Mouse (Mus musculus) limb, embryonic 12.5 days (tissue): ENCODE results near the gene B3galnt2. TPM values are rescaled to one million over a fixed set of nuclear protein-coding genes. Genes with fewer than 3 reads are reported as not detected.

Source experiments
- ATAC-seq: fragments of 200-750 bp; cut with Nextera tagmentation; 2 replicates; pipeline ENCODE4 v1.8.0; 2017; ENCODE audit warnings: low read depth, moderate TSS enrichment; ENCODE audit not compliant: insufficient number of reproducible peaks, insufficient read depth, low FRiP score, low TSS enrichment
- H3K27ac ChIP-seq: fragments of 300-500 bp; sonication (generic); 2 replicates; pipeline ENCODE4 v1.5.1; 2016; ENCODE audit warnings: mild to moderate bottlenecking, moderate library complexity
- H3K27me3 ChIP-seq: fragments of 300-500 bp; sonication (generic); 2 replicates; pipeline ENCODE4 v1.6.1; 2016; ENCODE audit warnings: mild to moderate bottlenecking, moderate library complexity
- H3K36me3 ChIP-seq: fragments of 300-500 bp; sonication (generic); 2 replicates; pipeline ENCODE4 v1.6.1; 2016; ENCODE audit warnings: mild to moderate bottlenecking, moderate library complexity
- H3K4me1 ChIP-seq: fragments of 300-500 bp; sonication (generic); replicated peaks from 2 replicates; pipeline ENCODE4 v1.6.1; 2016
- H3K4me2 ChIP-seq: fragments of 300-500 bp; sonication (generic); 2 replicates; pipeline ENCODE4 v1.6.1; 2016; ENCODE audit warnings: mild to moderate bottlenecking, moderate library complexity
- H3K4me3 ChIP-seq: fragments of 300-500 bp; sonication (generic); replicated peaks from 2 replicates; pipeline ENCODE4 v1.5.1; 2016; ENCODE audit warnings: mild to moderate bottlenecking
- H3K9ac ChIP-seq: fragments of 300-500 bp; sonication (generic); replicated peaks from 2 replicates; pipeline ENCODE4 v1.6.1; 2016; ENCODE audit warnings: mild to moderate bottlenecking, moderate library complexity
- H3K9me3 ChIP-seq: fragments of 300-500 bp; sonication (generic); 2 replicates; pipeline ENCODE4 v1.6.1; 2016; ENCODE audit warnings: mild to moderate bottlenecking, moderate library complexity
- WGBS: fragments of 180-500 bp; shearing (Covaris S2); methylation state at CpG from one replicate; pipeline ENCODE4 v1.1.7; 2016; 5-methylcytosine and 5-hydroxymethylcytosine counted together
- polyA plus RNA-seq: library from polyadenylated mRNA; unstranded; fragments of >200 nt; fragmentation: Nextera tagmentation; extraction: Ambion mirVana; gene quantifications from 2 replicates; pipeline ENCODE4 v1.2.1, GENCODE M21; 2016

The B3galnt2 gene
- 53.4 and 55.0 TPM in 2 replicates for polyA plus RNA-seq

- Histone ChIP-seq H3K4me3 (peak within 1 kb of the TSS; percentile 82), H3K9me3 (no peaks in the 10 kb centered on the region), H3K27me3 (no peaks in the 10 kb centered on the region), H3K36me3 (peaks cover 6% of the 10 kb centered on the region; the same call in 1 of the 2 replicates), H3K9ac (peak within 1 kb of the TSS; percentile 79), H3K27ac (peak within 1 kb of the TSS; percentile 92), H3K4me1 (peaks cover 5% of the 10 kb centered on the region), H3K4me2 (peak within 1 kb of the TSS; percentile 67)
- WGBS = under 1% methylated on average over 67 of the region's 78 CpGs
- ATAC-seq = peak; percentile 99
These were observed at the start of gene B3galnt2 for GRCm38 (mm10) chr13:13953874-13954832. Gene B3galnt2, plus strand, starts transcription at chr13:13954469.

GRCm38 (mm10) chr13:13911341-13911740, 42.9 kb upstream of the B3galnt2 start:
- Histone ChIP-seq H3K4me2 (no peak overlapping the region), H3K4me1 (no peaks in the 10 kb centered on the region)
- 36% methylated on average over 2 of the region's 2 CpGs for WGBS

GRCm38 (mm10) chr13:13919396-13919795, 34.9 kb upstream of the B3galnt2 start:
- no peaks in the 10 kb centered on the region for H3K4me1 ChIP-seq
- no peak overlapping the region for H3K9ac ChIP-seq
- H3K4me2 ChIP-seq = no peak overlapping the region
- no peaks in the 10 kb centered on the region for H3K9me3 ChIP-seq
- H3K36me3 ChIP-seq = no peaks in the 10 kb centered on the region
- no peak for ATAC-seq
- no peak overlapping the region for H3K4me3 ChIP-seq
- H3K27me3 ChIP-seq = no peaks in the 10 kb centered on the region
- H3K27ac ChIP-seq = no peak overlapping the region
- 89% methylated on average over 3 of the region's 3 CpGs for WGBS

More at GRCm38 (mm10) chr13:13911341-13911740, 42.9 kb upstream of the B3galnt2 start:
- Histone ChIP-seq H3K4me3 (no peak overlapping the region), H3K27me3 (no peaks in the 10 kb centered on the region), H3K36me3 (no peaks in the 10 kb centered on the region), H3K27ac (no peak overlapping the region), H3K9me3 (no peaks in the 10 kb centered on the region), H3K9ac (no peak overlapping the region)
- ATAC-seq = no peak

- Histone ChIP-seq H3K36me3 (no peaks in the 10 kb centered on the region), H3K4me3 (no peak overlapping the region), H3K27ac (no peak overlapping the region), H3K4me2 (no peak overlapping the region), H3K27me3 (no peaks in the 10 kb centered on the region), H3K4me1 (no peaks in the 10 kb centered on the region), H3K9me3 (no peaks in the 10 kb centered on the region), H3K9ac (no peak overlapping the region)
- no peak for ATAC-seq
These were observed 31.7 kb upstream of the B3galnt2 start for GRCm38 (mm10) chr13:13922526-13922925.

- H3K4me2 ChIP-seq = no peak overlapping the region
- H3K9me3 ChIP-seq = no peaks in the 10 kb centered on the region
- 81% methylated on average over 2 of the region's 2 CpGs for WGBS
- H3K9ac ChIP-seq = no peak overlapping the region
- no peak for ATAC-seq
- H3K27me3 ChIP-seq = no peaks in the 10 kb centered on the region
- H3K4me3 ChIP-seq = no peak overlapping the region
- no peaks in the 10 kb centered on the region for H3K36me3 ChIP-seq
- H3K27ac ChIP-seq = no peak overlapping the region
- H3K4me1 ChIP-seq = no peaks in the 10 kb centered on the region
These were observed 24.3 kb upstream of the B3galnt2 start for GRCm38 (mm10) chr13:13929982-13930381.

GRCm38 (mm10) chr13:13954931-13955330, 662 bp downstream of the B3galnt2 start:
- H3K9ac ChIP-seq = peak overlapping the region; percentile 79
- H3K36me3 ChIP-seq = peaks cover 6% of the 10 kb centered on the region; the same call in 1 of the 2 replicates
- H3K4me1 ChIP-seq = peaks cover 5% of the 10 kb centered on the region
- peak overlapping the region; percentile 67 for H3K4me2 ChIP-seq
- WGBS = under 1% methylated on average over 29 of the region's 29 CpGs
- H3K4me3 ChIP-seq = peak overlapping the region; percentile 82
- no peaks in the 10 kb centered on the region for H3K9me3 ChIP-seq
- peak overlapping the region; percentile 92 for H3K27ac ChIP-seq
- H3K27me3 ChIP-seq = no peaks in the 10 kb centered on the region
- ATAC-seq = no peak; the same call in 1 of the 2 replicates

GRCm38 (mm10) chr13:13956686-13957085, 2.4 kb downstream of the B3galnt2 start:
- no peak overlapping the region for H3K27ac ChIP-seq
- no peak for ATAC-seq
- WGBS = 79% methylated on average over 4 of the region's 4 CpGs
- no peak overlapping the region for H3K4me3 ChIP-seq
- peaks cover 5% of the 10 kb centered on the region for H3K4me1 ChIP-seq
- H3K9me3 ChIP-seq = no peaks in the 10 kb centered on the region
- peaks cover 6% of the 10 kb centered on the region; the same call in 1 of the 2 replicates for H3K36me3 ChIP-seq
- no peak overlapping the region for H3K4me2 ChIP-seq
- no peak overlapping the region for H3K9ac ChIP-seq
- H3K27me3 ChIP-seq = no peaks in the 10 kb centered on the region

GRCm38 (mm10) chr13:13960211-13960610, 5.9 kb downstream of the B3galnt2 start:
- Histone ChIP-seq H3K4me3 (no peak overlapping the region), H3K9me3 (no peaks in the 10 kb centered on the region), H3K9ac (no peak overlapping the region), H3K4me1 (peaks cover 5% of the 10 kb centered on the region), H3K27ac (no peak overlapping the region), H3K27me3 (no peaks in the 10 kb centered on the region), H3K36me3 (peaks cover 6% of the 10 kb centered on the region; the same call in 1 of the 2 replicates), H3K4me2 (no peak overlapping the region)
- WGBS = 89% methylated on average over 4 of the region's 4 CpGs
- ATAC-seq = no peak

GRCm38 (mm10) chr13:13961046-13961445, 6.8 kb downstream of the B3galnt2 start:
- no peaks in the 10 kb centered on the region for H3K27me3 ChIP-seq
- H3K9me3 ChIP-seq = no peaks in the 10 kb centered on the region
- no peak for ATAC-seq
- no peak overlapping the region for H3K27ac ChIP-seq
- peaks cover 6% of the 10 kb centered on the region; the same call in 1 of the 2 replicates for H3K36me3 ChIP-seq
- H3K4me2 ChIP-seq = no peak overlapping the region
- WGBS = 73% methylated on average over 4 of the region's 4 CpGs
- no peak overlapping the region for H3K9ac ChIP-seq
- H3K4me1 ChIP-seq = no peaks in the 10 kb centered on the region
- no peak overlapping the region for H3K4me3 ChIP-seq

GRCm38 (mm10) chr13:13965388-13965964, 11.2 kb downstream of the B3galnt2 start:
- no peaks in the 10 kb centered on the region for H3K4me1 ChIP-seq
- H3K4me3 ChIP-seq = no peak overlapping the region
- H3K27ac ChIP-seq = no peak overlapping the region
- H3K9me3 ChIP-seq = no peaks in the 10 kb centered on the region
- no peak overlapping the region for H3K9ac ChIP-seq
- H3K27me3 ChIP-seq = no peaks in the 10 kb centered on the region
- H3K4me2 ChIP-seq = no peak overlapping the region
- ATAC-seq = no peak
- H3K36me3 ChIP-seq = peaks cover 20% of the 10 kb centered on the region
- WGBS = 75% methylated on average over 19 of the region's 19 CpGs

GRCm38 (mm10) chr13:13966172-13966571, 11.9 kb downstream of the B3galnt2 start:
- H3K4me2 ChIP-seq = no peak overlapping the region
- H3K4me1 ChIP-seq = no peaks in the 10 kb centered on the region
- no peak for ATAC-seq
- no peak overlapping the region for H3K27ac ChIP-seq
- H3K9ac ChIP-seq = no peak overlapping the region
- no peaks in the 10 kb centered on the region for H3K27me3 ChIP-seq
- peaks cover 20% of the 10 kb centered on the region for H3K36me3 ChIP-seq
- no peak overlapping the region for H3K4me3 ChIP-seq
- no peaks in the 10 kb centered on the region for H3K9me3 ChIP-seq
- WGBS = 86% methylated on average over 4 of the region's 4 CpGs
